Comparison of ENCODE assay signal across 19 mouse cellular contexts in genomic region chr11:120499894-120500293, GRCm38 (mm10). TPM values are rescaled to one million over a fixed set of nuclear protein-coding genes. Genes with fewer than 3 reads are reported as not detected.
DNase-seq lines count a peak whose midpoint lies in the region; ATAC-seq and TF ChIP-seq lines count a peak whose summit lies in the region.
"Had no signal": no experiment of that assay in that cellular context is flagged by ENCODE, and none has a peak within 500 bp of the region (broad histone marks: within the 10 kb centered on the region; RNA-seq: fewer than 3 reads in every experiment).

No protein-coding gene starts in this region.

- H3K27ac ChIP-seq in kidney, embryonic 16.5 days (ENCODE audit: low read length), result peak overlapping the region; percentile 63; the same call in 1 of the 2 replicates
- no peak overlapping the region for H3K27ac ChIP-seq in kidney, embryonic 14.5 days (ENCODE audit: low read depth, low read length)
- peak overlapping the region; percentile 43 for H3K27ac ChIP-seq in lung, embryonic 16.5 days (ENCODE audit: low read length)
- H3K27ac ChIP-seq in small intestine, adult 2 months (ENCODE audit: insufficient read depth, low read depth, low read length), result peak overlapping the region; percentile 57
- H3K27ac ChIP-seq in midbrain, embryonic 10.5 days (replicated peaks), result no peak overlapping the region
- H3K27ac ChIP-seq: embryonic facial prominence, embryonic 15.5 days; heart, embryonic 13.5 days; hindbrain, embryonic 15.5 days; limb, embryonic 12.5 days; midbrain, embryonic 15.5 days had no signal

- no peak for TF ChIP-seq POLR2A in small intestine, adult 2 months (IDR thresholded peaks at IDR 0.05; ENCODE audit: low read depth, low read length)

- no peak for DNase-seq in lung, postnatal 14 days
- DNase-seq in gastrocnemius, postnatal 14 days, result no peak
- no peak for DNase-seq in midbrain, embryonic 10.5 days (ENCODE audit: low spot score)
- DNase-seq: cerebellum, adult 18-20 months; cerebellum, postnatal 25 days; heart, adult 18-20 months; right cerebral cortex, postnatal 14 days; thymus, postnatal 25 days had no signal

- H3K4me2 ChIP-seq in kidney, embryonic 16.5 days (replicated peaks; ENCODE audit: low read depth, low read length), result no peak overlapping the region
- H3K4me2 ChIP-seq in kidney, embryonic 14.5 days (replicated peaks; ENCODE audit: low read depth, low read length), result no peak overlapping the region
- H3K4me2 ChIP-seq in lung, embryonic 16.5 days (ENCODE audit: low read depth, low read length), result no peak overlapping the region
- H3K4me2 ChIP-seq: embryonic facial prominence, embryonic 15.5 days; heart, embryonic 13.5 days; hindbrain, embryonic 15.5 days; limb, embryonic 12.5 days; midbrain, embryonic 15.5 days had no signal

- H3K9me3 ChIP-seq in kidney, embryonic 16.5 days (ENCODE audit: low read length), result no peaks in the 10 kb centered on the region
- H3K9me3 ChIP-seq in kidney, embryonic 14.5 days (ENCODE audit: control insufficient read depth, low read length), result no peaks in the 10 kb centered on the region
- H3K9me3 ChIP-seq in lung, embryonic 16.5 days (ENCODE audit: control insufficient read depth, low read length), result no peaks in the 10 kb centered on the region
- no peaks in the 10 kb centered on the region for H3K9me3 ChIP-seq in midbrain, embryonic 10.5 days (replicated peaks)
- H3K9me3 ChIP-seq: embryonic facial prominence, embryonic 15.5 days; heart, embryonic 13.5 days; hindbrain, embryonic 15.5 days; limb, embryonic 12.5 days; megakaryocyte, embryonic 14.5 days; midbrain, embryonic 15.5 days had no signal

- H3K36me3 ChIP-seq in kidney, embryonic 16.5 days (ENCODE audit: insufficient read depth, low read length), result peaks cover 31% of the 10 kb centered on the region
- peaks cover 40% of the 10 kb centered on the region for H3K36me3 ChIP-seq in kidney, embryonic 14.5 days (ENCODE audit: control insufficient read depth, insufficient read depth, low read length)
- peaks cover 23% of the 10 kb centered on the region for H3K36me3 ChIP-seq in lung, embryonic 16.5 days (ENCODE audit: control insufficient read depth, insufficient read depth, low read length)
- H3K36me3 ChIP-seq in small intestine, adult 2 months (ENCODE audit: control insufficient read depth, insufficient read depth, low read length), result peaks cover 44% of the 10 kb centered on the region
- H3K36me3 ChIP-seq in midbrain, embryonic 10.5 days, result peaks cover 46% of the 10 kb centered on the region

- no peak overlapping the region for H3K9ac ChIP-seq in kidney, embryonic 16.5 days (replicated peaks; ENCODE audit: low read length)
- H3K9ac ChIP-seq in kidney, embryonic 14.5 days (ENCODE audit: low read depth, low read length), result no peak overlapping the region
- 0 out of 2 replicates have a peak overlapping the region, but pooled peaks have one; percentile 4 for H3K9ac ChIP-seq in lung, embryonic 16.5 days (ENCODE audit: low read length)
- H3K9ac ChIP-seq: embryonic facial prominence, embryonic 15.5 days; hindbrain, embryonic 15.5 days; limb, embryonic 12.5 days; midbrain, embryonic 15.5 days had no signal

- H3K4me3 ChIP-seq in kidney, embryonic 16.5 days (ENCODE audit: low read length), result no peak overlapping the region
- H3K4me3 ChIP-seq in kidney, embryonic 14.5 days (ENCODE audit: low read length), result no peak overlapping the region
- H3K4me3 ChIP-seq in lung, embryonic 16.5 days (ENCODE audit: low read length), result no peak overlapping the region
- H3K4me3 ChIP-seq in small intestine, adult 2 months (ENCODE audit: low read depth, low read length), result no peak overlapping the region
- no peak overlapping the region for H3K4me3 ChIP-seq in midbrain, embryonic 10.5 days
- H3K4me3 ChIP-seq: embryonic facial prominence, embryonic 15.5 days; heart, embryonic 13.5 days; hindbrain, embryonic 15.5 days; limb, embryonic 12.5 days; megakaryocyte, embryonic 14.5 days; midbrain, embryonic 15.5 days had no signal

- intact Hi-C loops in gastrocnemius, postnatal 14 days (cut with DNase I; ENCODE audit: low total_unique reads), result loop anchor here (5.0 kb wide), 1 partner anchor 107 kb away; the partner anchor contains the start of gene Npb

- 79% methylated on average over 6 of the region's 6 CpGs for WGBS in kidney, embryonic 16.5 days
- 80% methylated on average over 6 of the region's 6 CpGs for WGBS in kidney, embryonic 14.5 days
- 69% methylated on average over 6 of the region's 6 CpGs for WGBS in lung, embryonic 16.5 days
- 36% methylated on average over 6 of the region's 6 CpGs for WGBS in small intestine, adult 2 months
- WGBS in midbrain, embryonic 10.5 days, result 80% methylated on average over 6 of the region's 6 CpGs

- no peak for TF ChIP-seq CTCF in small intestine, adult 2 months (IDR thresholded peaks at IDR 0.05; ENCODE audit: extremely low read depth, insufficient read length, insufficient replicate concordance, low read depth, low read length)

- no peaks in the 10 kb centered on the region for H3K27me3 ChIP-seq in kidney, embryonic 16.5 days (ENCODE audit: insufficient read depth, low read length)
- H3K27me3 ChIP-seq in kidney, embryonic 14.5 days (ENCODE audit: control insufficient read depth, insufficient read depth, low read length), result no peaks in the 10 kb centered on the region
- H3K27me3 ChIP-seq in lung, embryonic 16.5 days (ENCODE audit: control insufficient read depth, insufficient read depth, low read depth, low read length), result no peaks in the 10 kb centered on the region
- no peaks in the 10 kb centered on the region for H3K27me3 ChIP-seq in small intestine, adult 2 months (ENCODE audit: control insufficient read depth, insufficient read depth, low read length)
- H3K27me3 ChIP-seq in midbrain, embryonic 10.5 days (ENCODE audit: low read depth, poor library complexity, severe bottlenecking), result no peaks in the 10 kb centered on the region
- H3K27me3 ChIP-seq: embryonic facial prominence, embryonic 15.5 days; heart, embryonic 13.5 days; hindbrain, embryonic 15.5 days; limb, embryonic 12.5 days; midbrain, embryonic 15.5 days had no signal

- no peak for ATAC-seq in kidney, embryonic 16.5 days (ENCODE audit: low FRiP score, low TSS enrichment)
- no peak for ATAC-seq in kidney, embryonic 14.5 days (ENCODE audit: low FRiP score, low TSS enrichment)
- ATAC-seq in lung, embryonic 16.5 days (ENCODE audit: low read depth), result peak; percentile 22
- ATAC-seq: midbrain, embryonic 15.5 days had no signal

- peaks cover 5% of the 10 kb centered on the region; the same call in 1 of the 2 replicates for H3K4me1 ChIP-seq in kidney, embryonic 16.5 days (ENCODE audit: insufficient read depth, low read length)
- H3K4me1 ChIP-seq in kidney, embryonic 14.5 days (ENCODE audit: control insufficient read depth, insufficient read depth, low read length), result no peaks in the 10 kb centered on the region
- peaks cover 2% of the 10 kb centered on the region; the same call in 1 of the 2 replicates for H3K4me1 ChIP-seq in lung, embryonic 16.5 days (replicated peaks; ENCODE audit: control insufficient read depth, insufficient read depth, low read length)
- H3K4me1 ChIP-seq in small intestine, adult 2 months (ENCODE audit: control insufficient read depth, insufficient read depth, insufficient read length, low read length), result peaks cover 20% of the 10 kb centered on the region; the same call in 1 of the 2 replicates
- no peaks in the 10 kb centered on the region for H3K4me1 ChIP-seq in midbrain, embryonic 10.5 days
- H3K4me1 ChIP-seq: hindbrain, embryonic 15.5 days; limb, embryonic 12.5 days; midbrain, embryonic 15.5 days had no signal

RNA-seq across cellular contexts. Expression of gene Slc25a10, which starts 8.3 kb away (rescaled TPM):
- polyA plus RNA-seq in kidney, embryonic 16.5 days (2015; fragmentation: Nextera tagmentation; extraction: Ambion mirVana), result 120 and 123 TPM in 2 replicates
- 65.3 and 79.1 TPM in 2 replicates for polyA plus RNA-seq in kidney, embryonic 14.5 days (2014; fragmentation: Nextera tagmentation; extraction: Ambion mirVana)
- polyA plus RNA-seq in lung, embryonic 16.5 days (2015; fragmentation: Nextera tagmentation; extraction: Ambion mirVana), result 72.5 and 73.8 TPM in 2 replicates
- 298 and 416 TPM in 2 replicates for polyA plus RNA-seq in small intestine, adult 2 months (2012; rRNA removed)
- 1 to 10 TPM; 5.1 to 7.0 TPM for total RNA-seq in gastrocnemius, postnatal 14 days (2021)
- polyA plus RNA-seq in midbrain, embryonic 10.5 days (2016; fragmentation: Nextera tagmentation; extraction: Ambion mirVana), result 50.1 and 53.4 TPM in 2 replicates

RNA-seq across cellular contexts. Expression of gene Mrpl12, which starts 15.5 kb away (rescaled TPM):
- 176 and 177 TPM in 2 replicates for polyA plus RNA-seq in kidney, embryonic 16.5 days (2015; fragmentation: Nextera tagmentation; extraction: Ambion mirVana)
- 176 and 218 TPM in 2 replicates for polyA plus RNA-seq in kidney, embryonic 14.5 days (2014; fragmentation: Nextera tagmentation; extraction: Ambion mirVana)
- 113 and 117 TPM in 2 replicates for polyA plus RNA-seq in lung, embryonic 16.5 days (2015; fragmentation: Nextera tagmentation; extraction: Ambion mirVana)
- 130 and 155 TPM in 2 replicates for polyA plus RNA-seq in small intestine, adult 2 months (2012; rRNA removed)
- total RNA-seq in gastrocnemius, postnatal 14 days (2021), result 100 to 1,000 TPM; 133 to 143 TPM
- polyA plus RNA-seq in midbrain, embryonic 10.5 days (2016; fragmentation: Nextera tagmentation; extraction: Ambion mirVana), result 167 and 194 TPM in 2 replicates

RNA-seq across cellular contexts. Expression of gene Gcgr, which starts 30.6 kb away (rescaled TPM):
- 4.7 and 5.5 TPM in 2 replicates for polyA plus RNA-seq in kidney, embryonic 16.5 days (2015; fragmentation: Nextera tagmentation; extraction: Ambion mirVana)
- polyA plus RNA-seq in kidney, embryonic 14.5 days (2014; fragmentation: Nextera tagmentation; extraction: Ambion mirVana), result 2.0 and 2.4 TPM in 2 replicates
- 1.4 and 1.7 TPM in 2 replicates for polyA plus RNA-seq in lung, embryonic 16.5 days (2015; fragmentation: Nextera tagmentation; extraction: Ambion mirVana)
- 1.4 and 2.6 TPM in 2 replicates for polyA plus RNA-seq in small intestine, adult 2 months (2012; rRNA removed)
- total RNA-seq in gastrocnemius, postnatal 14 days (2021), result under 1 TPM in 1 of 2 experiments, not detected in 1; 0.38 TPM
- polyA plus RNA-seq in midbrain, embryonic 10.5 days (2016; fragmentation: Nextera tagmentation; extraction: Ambion mirVana), result 0.26 and 0.27 TPM in 2 replicates
- total RNA-seq: layer of hippocampus, adult 18-20 months had no signal

RNA-seq across cellular contexts. Expression of gene Arl16, which starts 32.5 kb away (rescaled TPM):
- 46.5 and 50.4 TPM in 2 replicates for polyA plus RNA-seq in kidney, embryonic 16.5 days (2015; fragmentation: Nextera tagmentation; extraction: Ambion mirVana)
- polyA plus RNA-seq in kidney, embryonic 14.5 days (2014; fragmentation: Nextera tagmentation; extraction: Ambion mirVana), result 46.4 and 51.5 TPM in 2 replicates
- polyA plus RNA-seq in lung, embryonic 16.5 days (2015; fragmentation: Nextera tagmentation; extraction: Ambion mirVana), result 40.3 and 44.8 TPM in 2 replicates
- polyA plus RNA-seq in small intestine, adult 2 months (2012; rRNA removed), result 14.3 and 15.4 TPM in 2 replicates
- 10 to 100 TPM; 11.4 to 11.8 TPM for total RNA-seq in gastrocnemius, postnatal 14 days (2021)
- polyA plus RNA-seq in midbrain, embryonic 10.5 days (2016; fragmentation: Nextera tagmentation; extraction: Ambion mirVana), result 61.8 and 64.0 TPM in 2 replicates

RNA-seq across cellular contexts. Expression of gene Ccdc137, which starts 42.0 kb away (rescaled TPM):
- 40.6 and 43.9 TPM in 2 replicates for polyA plus RNA-seq in kidney, embryonic 16.5 days (2015; fragmentation: Nextera tagmentation; extraction: Ambion mirVana)
- polyA plus RNA-seq in kidney, embryonic 14.5 days (2014; fragmentation: Nextera tagmentation; extraction: Ambion mirVana), result 27.4 and 32.8 TPM in 2 replicates
- 34.8 and 38.1 TPM in 2 replicates for polyA plus RNA-seq in lung, embryonic 16.5 days (2015; fragmentation: Nextera tagmentation; extraction: Ambion mirVana)
- 3.6 and 4.4 TPM in 2 replicates for polyA plus RNA-seq in small intestine, adult 2 months (2012; rRNA removed)
- 1 to 10 TPM; 4.3 to 5.3 TPM for total RNA-seq in gastrocnemius, postnatal 14 days (2021)
- 38.9 and 41.8 TPM in 2 replicates for polyA plus RNA-seq in midbrain, embryonic 10.5 days (2016; fragmentation: Nextera tagmentation; extraction: Ambion mirVana)

Comparison
In these comparisons a context has a peak if more than half of its experiments do, and no peak if none do; other contexts are left out.
1. H3K27ac ChIP-seq: peak in kidney, embryonic 16.5 days (single experiment), lung, embryonic 16.5 days (single experiment) and small intestine, adult 2 months (single experiment); none in kidney, embryonic 14.5 days (single experiment) and midbrain, embryonic 10.5 days (single experiment).